Mouse (Mus musculus) lung, embryonic 16.5 days (tissue): ENCODE measurements around the gene 1500011B03Rik. TPM values are rescaled to one million over a fixed set of nuclear protein-coding genes. Genes with fewer than 3 reads are reported as not detected.

Experiments used
- ATAC-seq: fragments of 200-750 bp; cut with Nextera tagmentation; 2 replicates; pipeline ENCODE4 v1.8.0; 2017; ENCODE audit warnings: low read depth, mild to moderate bottlenecking, moderate library complexity
- H3K27ac ChIP-seq: fragments of 300-500 bp; sonication (generic); 2 replicates; pipeline ENCODE4 v1.5.1; 2014; ENCODE audit warnings: mild to moderate bottlenecking, control low read depth, low read length
- H3K27me3 ChIP-seq: fragments of 300-500 bp; sonication (generic); 2 replicates; pipeline ENCODE4 v1.6.1; 2014; ENCODE audit warnings: low read depth, low read length, mixed read lengths; ENCODE audit not compliant: control insufficient read depth, insufficient read depth
- H3K36me3 ChIP-seq: fragments of 300-500 bp; sonication (generic); 2 replicates; pipeline ENCODE4 v1.6.1; 2014; ENCODE audit warnings: low read length; ENCODE audit not compliant: control insufficient read depth, insufficient read depth
- H3K4me1 ChIP-seq: fragments of 300-500 bp; sonication (generic); replicated peaks from 2 replicates; pipeline ENCODE4 v1.6.1; 2014; ENCODE audit warnings: low read length, mixed read lengths; ENCODE audit not compliant: control insufficient read depth, insufficient read depth
- H3K4me2 ChIP-seq: fragments of 300-500 bp; sonication (generic); 2 replicates; pipeline ENCODE4 v1.6.1; 2014; ENCODE audit warnings: low read depth, low read length, control low read depth
- H3K4me3 ChIP-seq: fragments of 300-500 bp; sonication (generic); 2 replicates; pipeline ENCODE4 v1.5.1; 2014; ENCODE audit warnings: mild to moderate bottlenecking, low read length, control low read depth
- H3K9ac ChIP-seq: fragments of 300-500 bp; sonication (generic); 2 replicates; pipeline ENCODE4 v1.6.1; 2014; ENCODE audit warnings: low read length, control low read depth
- H3K9me3 ChIP-seq: fragments of 300-500 bp; sonication (generic); 2 replicates; pipeline ENCODE4 v1.6.1; 2016; ENCODE audit warnings: low read length; ENCODE audit not compliant: control insufficient read depth
- WGBS: fragments of 180-500 bp; shearing (Covaris S2); extraction: QIAGEN DNeasy Blood & Tissue Kit; methylation state at CpG from one replicate; pipeline ENCODE4 v1.1.7; 2014; 5-methylcytosine and 5-hydroxymethylcytosine counted together
- polyA plus RNA-seq: library from polyadenylated mRNA; unstranded; fragments of >200 nt; fragmentation: Nextera tagmentation; extraction: Ambion mirVana; gene quantifications from 2 replicates; pipeline ENCODE4 v1.2.1, GENCODE M21; 2015

The 1500011B03Rik gene
- polyA plus RNA-seq, 1 experiment from 2014 or later = 70.6 TPM

DNA sequence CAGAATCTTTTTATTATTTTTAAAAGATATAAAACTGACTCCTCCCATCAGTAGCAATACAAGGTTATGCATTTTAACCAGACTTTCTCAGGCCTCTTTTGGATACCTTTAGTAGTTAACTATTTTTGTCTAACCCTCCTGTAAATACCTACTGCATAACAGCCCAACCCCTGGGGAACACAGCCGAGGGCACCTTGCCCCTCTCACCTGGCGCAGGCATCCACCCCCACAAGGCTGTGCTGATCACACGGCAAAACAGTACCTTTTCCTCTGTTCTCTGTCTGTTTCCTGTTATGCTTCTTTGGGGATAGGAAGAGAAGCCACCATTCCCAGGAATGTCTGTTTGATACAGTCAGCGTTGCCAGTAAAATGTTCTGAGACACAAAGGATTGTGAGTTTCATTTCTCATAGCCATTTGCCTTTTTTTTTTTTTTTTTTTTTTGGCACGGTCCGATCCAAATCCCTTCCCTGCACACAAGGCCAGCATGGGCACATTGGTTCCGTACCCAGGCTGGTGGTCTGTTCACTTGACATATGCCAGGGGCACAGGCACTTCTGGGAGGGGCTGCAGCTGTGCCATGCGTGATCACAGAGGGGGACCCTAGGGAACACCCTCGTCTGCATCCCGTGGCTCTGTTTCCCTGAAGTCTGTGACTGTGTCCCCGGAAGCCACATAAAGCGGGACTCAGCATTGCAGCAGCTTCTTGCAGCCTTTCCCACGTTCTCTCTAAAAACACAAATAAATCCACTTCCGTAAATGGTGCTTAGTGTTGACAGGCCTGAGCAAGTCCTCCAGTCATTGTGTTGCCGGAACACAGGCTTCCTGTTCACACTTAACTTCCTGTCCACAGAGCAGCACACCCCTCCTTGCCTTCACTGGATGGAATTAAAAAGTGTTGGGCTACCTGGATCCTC is 17.6 kb downstream of the 1500011B03Rik start:
- Histone ChIP-seq H3K36me3 (peaks cover 38% of the 10 kb centered on the region), H3K9ac (peak overlapping the region; percentile 9; the same call in 1 of the 2 replicates), H3K9me3 (no peaks in the 10 kb centered on the region), H3K4me2 (peak overlapping the region; percentile 30), H3K4me3 (no peak overlapping the region), H3K4me1 (peaks cover 5% of the 10 kb centered on the region; the same call in 1 of the 2 replicates), H3K27ac (peak overlapping the region; percentile 87), H3K27me3 (no peaks in the 10 kb centered on the region)
- peak; percentile 59 for ATAC-seq
- WGBS = 65% methylated on average over 15 of the region's 15 CpGs

DNA sequence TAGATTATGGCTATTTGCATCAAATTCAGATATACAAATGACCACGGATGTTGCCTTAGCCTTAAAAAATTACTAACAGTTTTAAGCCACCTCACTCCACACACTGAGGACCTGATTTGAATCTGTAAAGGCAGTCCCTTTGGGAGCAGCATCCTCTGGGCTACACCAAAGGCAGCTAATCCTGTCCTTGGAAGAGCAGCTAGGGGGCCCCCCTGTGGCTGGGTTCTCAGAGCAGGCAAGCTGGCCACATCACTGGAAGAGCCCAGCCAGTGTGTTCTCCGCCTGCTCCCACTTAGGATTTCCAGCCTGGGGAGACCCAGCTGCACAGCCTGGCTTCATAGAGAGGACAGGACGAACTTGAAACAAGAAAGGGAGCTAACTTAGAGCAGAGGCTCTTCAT is 18.3 kb downstream of the 1500011B03Rik start:
- Histone ChIP-seq H3K9ac (no peak overlapping the region), H3K27me3 (no peaks in the 10 kb centered on the region), H3K4me2 (no peak overlapping the region), H3K4me3 (no peak overlapping the region), H3K27ac (peak overlapping the region; percentile 9; the same call in 1 of the 2 replicates), H3K36me3 (peaks cover 41% of the 10 kb centered on the region), H3K4me1 (peaks cover 5% of the 10 kb centered on the region; the same call in 1 of the 2 replicates), H3K9me3 (no peaks in the 10 kb centered on the region)
- WGBS = 48% methylated on average over 3 of the region's 3 CpGs
- no peak for ATAC-seq

DNA sequence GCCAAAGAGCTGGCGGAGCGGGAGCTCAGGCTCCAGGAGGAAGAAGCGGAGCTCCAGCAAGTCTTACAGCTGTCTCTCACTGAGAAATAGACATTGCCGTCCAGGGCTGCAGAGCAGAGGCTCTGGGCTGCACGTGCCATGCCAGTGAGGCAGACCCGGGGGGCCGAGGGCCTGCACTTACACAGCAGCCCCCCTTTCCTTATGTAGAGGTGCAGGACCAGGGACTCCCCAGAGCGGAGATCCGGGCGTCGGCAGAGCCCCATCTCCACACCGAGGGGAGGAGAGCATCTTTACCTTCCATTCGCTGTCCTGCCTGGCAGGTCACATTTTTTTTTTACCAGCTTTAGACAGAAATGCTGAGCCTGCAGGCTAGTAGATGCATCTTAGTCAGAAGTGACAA is 18.9 kb downstream of the 1500011B03Rik start:
- H3K4me3 ChIP-seq = no peak overlapping the region
- no peak overlapping the region for H3K4me2 ChIP-seq
- peaks cover 5% of the 10 kb centered on the region; the same call in 1 of the 2 replicates for H3K4me1 ChIP-seq
- 86% methylated on average over 13 of the region's 13 CpGs for WGBS
- no peaks in the 10 kb centered on the region for H3K27me3 ChIP-seq
- H3K9ac ChIP-seq = no peak overlapping the region
- no peak for ATAC-seq
- no peaks in the 10 kb centered on the region for H3K9me3 ChIP-seq
- H3K36me3 ChIP-seq = peaks cover 47% of the 10 kb centered on the region
- H3K27ac ChIP-seq = no peak overlapping the region

DNA sequence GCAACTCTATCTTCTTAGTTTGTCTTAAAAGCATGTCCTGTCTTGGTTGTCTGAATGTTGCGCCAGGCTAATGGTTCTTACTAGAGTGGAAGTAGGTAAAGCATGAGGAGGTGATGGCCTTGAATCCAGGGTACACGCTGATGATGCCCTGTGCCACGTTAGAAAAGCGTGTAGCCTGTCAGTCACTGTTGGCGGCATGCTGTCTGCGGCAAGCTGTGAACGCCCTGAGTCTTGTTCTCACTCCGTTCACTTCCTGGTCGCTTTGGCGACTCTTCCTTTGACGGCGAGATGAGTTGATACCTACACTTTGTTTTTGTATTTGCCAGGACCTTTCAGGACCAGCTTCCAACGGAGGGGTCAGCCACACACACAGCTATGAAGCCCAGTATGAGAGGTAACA is 20.0 kb downstream of the 1500011B03Rik start:
- no peak overlapping the region for H3K4me3 ChIP-seq
- no peaks in the 10 kb centered on the region for H3K27me3 ChIP-seq
- peaks cover 5% of the 10 kb centered on the region; the same call in 1 of the 2 replicates for H3K4me1 ChIP-seq
- ATAC-seq = no peak
- no peaks in the 10 kb centered on the region for H3K9me3 ChIP-seq
- 76% methylated on average over 13 of the region's 13 CpGs for whole genome bisulfite sequencing
- H3K4me2 ChIP-seq = no peak overlapping the region
- peaks cover 46% of the 10 kb centered on the region for H3K36me3 ChIP-seq
- H3K27ac ChIP-seq = no peak overlapping the region
- no peak overlapping the region for H3K9ac ChIP-seq

DNA sequence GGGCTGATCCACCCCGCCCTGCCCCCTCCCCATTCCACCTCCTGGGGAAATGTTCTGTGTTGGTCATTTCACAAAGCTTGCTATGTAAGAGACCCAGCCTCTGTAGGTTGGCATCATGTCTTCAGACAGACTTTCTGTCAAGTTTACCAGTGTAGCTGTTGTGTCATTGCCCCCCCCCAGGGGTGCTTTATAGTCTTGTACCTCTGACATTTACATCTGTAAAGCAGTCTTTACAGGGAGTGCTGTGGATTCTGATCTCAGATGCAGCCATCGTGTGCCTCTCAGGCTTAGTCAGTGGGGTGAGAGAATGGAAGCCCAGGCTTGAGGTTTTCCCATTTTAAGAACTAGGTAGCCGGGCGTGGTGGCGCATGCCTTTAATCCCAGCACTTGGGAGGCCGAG is 21.4 kb downstream of the 1500011B03Rik start:
- H3K36me3 ChIP-seq = peaks cover 53% of the 10 kb centered on the region
- WGBS = 94% methylated on average over 6 of the region's 6 CpGs
- H3K27me3 ChIP-seq = no peaks in the 10 kb centered on the region
- H3K4me1 ChIP-seq = peaks cover 5% of the 10 kb centered on the region; the same call in 1 of the 2 replicates
- H3K4me2 ChIP-seq = no peak overlapping the region
- no peak overlapping the region for H3K27ac ChIP-seq
- no peak overlapping the region for H3K9ac ChIP-seq
- H3K4me3 ChIP-seq = no peak overlapping the region
- ATAC-seq = no peak
- no peaks in the 10 kb centered on the region for H3K9me3 ChIP-seq

DNA sequence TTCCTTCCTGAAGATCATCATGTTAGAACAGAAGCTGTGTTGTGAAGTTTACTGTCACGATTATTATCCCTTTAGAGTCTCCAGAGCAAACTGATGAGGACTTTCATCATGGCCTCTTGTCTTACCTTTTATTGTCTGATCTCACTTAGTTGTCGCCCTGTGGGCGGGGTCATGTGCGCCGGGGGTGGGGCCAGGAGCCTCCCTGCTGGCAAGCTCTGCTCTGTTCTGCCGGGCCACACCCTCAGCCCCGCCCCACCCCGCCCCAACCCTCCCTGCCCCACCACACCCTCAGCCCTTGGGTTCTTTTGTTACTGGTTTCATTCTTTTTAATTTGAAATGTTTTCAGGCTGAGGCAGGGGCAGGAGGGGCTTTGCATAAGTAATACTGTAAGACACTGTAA is 22.2 kb downstream of the 1500011B03Rik start:
- no peak overlapping the region for H3K9ac ChIP-seq
- no peak for ATAC-seq
- 31% methylated on average over 8 of the region's 8 CpGs for WGBS
- H3K27ac ChIP-seq = no peak overlapping the region
- H3K27me3 ChIP-seq = no peaks in the 10 kb centered on the region
- H3K9me3 ChIP-seq = no peaks in the 10 kb centered on the region
- peaks cover 51% of the 10 kb centered on the region for H3K36me3 ChIP-seq
- no peak overlapping the region for H3K4me3 ChIP-seq
- no peak overlapping the region for H3K4me2 ChIP-seq
- H3K4me1 ChIP-seq = peaks cover 9% of the 10 kb centered on the region; the same call in 1 of the 2 replicates

DNA sequence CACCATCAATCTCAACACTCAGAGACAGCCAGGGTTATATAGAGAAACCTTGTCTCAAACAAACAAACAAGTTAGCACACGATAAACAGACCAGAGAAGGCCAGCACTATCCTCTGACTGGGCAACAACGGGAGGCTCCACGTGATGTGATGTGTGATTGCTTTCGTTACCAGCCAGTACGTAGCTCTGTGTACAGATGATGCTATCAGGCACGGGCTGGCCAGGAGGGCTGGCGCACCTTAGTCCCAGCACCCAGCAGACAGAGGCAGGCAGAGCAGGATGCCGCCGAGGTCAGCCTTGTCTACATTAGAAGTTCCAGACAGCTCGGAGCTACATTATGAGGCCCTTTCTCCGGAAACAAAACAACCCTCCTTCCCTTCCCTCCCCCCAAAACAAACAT is 23.4 kb downstream of the 1500011B03Rik start:
- Histone ChIP-seq H3K9me3 (no peaks in the 10 kb centered on the region), H3K36me3 (peaks cover 44% of the 10 kb centered on the region), H3K9ac (no peak overlapping the region), H3K27me3 (no peaks in the 10 kb centered on the region), H3K4me2 (no peak overlapping the region), H3K27ac (no peak overlapping the region), H3K4me1 (peaks cover 14% of the 10 kb centered on the region), H3K4me3 (no peak overlapping the region)
- 60% methylated on average over 11 of the region's 11 CpGs for WGBS
- no peak for ATAC-seq

DNA sequence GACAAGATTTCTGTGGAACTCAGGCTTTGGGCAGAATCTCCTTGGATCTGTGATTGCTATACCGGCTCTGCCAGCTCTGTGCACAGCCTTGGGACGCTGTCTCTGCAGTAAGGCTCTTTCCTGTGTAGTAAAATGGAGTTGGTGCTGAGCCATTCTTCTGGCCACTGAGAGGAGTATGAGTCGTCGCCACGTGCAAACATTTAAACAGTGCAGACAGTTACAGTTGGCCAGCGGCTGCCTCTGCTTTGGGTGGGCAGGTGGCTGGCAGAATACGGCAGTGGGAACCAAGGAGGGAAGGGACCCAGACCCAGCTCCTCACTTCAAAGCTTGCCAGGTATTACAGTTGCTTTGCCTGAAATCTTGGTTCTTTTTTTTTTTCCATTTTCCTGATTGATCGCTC is 26.0 kb downstream of the 1500011B03Rik start:
- Histone ChIP-seq H3K4me3 (no peak overlapping the region), H3K9me3 (no peaks in the 10 kb centered on the region), H3K27ac (no peak overlapping the region), H3K9ac (no peak overlapping the region), H3K4me2 (no peak overlapping the region), H3K36me3 (peaks cover 34% of the 10 kb centered on the region), H3K27me3 (no peaks in the 10 kb centered on the region), H3K4me1 (peaks cover 28% of the 10 kb centered on the region)
- ATAC-seq = no peak
- WGBS = 75% methylated on average over 8 of the region's 8 CpGs

DNA sequence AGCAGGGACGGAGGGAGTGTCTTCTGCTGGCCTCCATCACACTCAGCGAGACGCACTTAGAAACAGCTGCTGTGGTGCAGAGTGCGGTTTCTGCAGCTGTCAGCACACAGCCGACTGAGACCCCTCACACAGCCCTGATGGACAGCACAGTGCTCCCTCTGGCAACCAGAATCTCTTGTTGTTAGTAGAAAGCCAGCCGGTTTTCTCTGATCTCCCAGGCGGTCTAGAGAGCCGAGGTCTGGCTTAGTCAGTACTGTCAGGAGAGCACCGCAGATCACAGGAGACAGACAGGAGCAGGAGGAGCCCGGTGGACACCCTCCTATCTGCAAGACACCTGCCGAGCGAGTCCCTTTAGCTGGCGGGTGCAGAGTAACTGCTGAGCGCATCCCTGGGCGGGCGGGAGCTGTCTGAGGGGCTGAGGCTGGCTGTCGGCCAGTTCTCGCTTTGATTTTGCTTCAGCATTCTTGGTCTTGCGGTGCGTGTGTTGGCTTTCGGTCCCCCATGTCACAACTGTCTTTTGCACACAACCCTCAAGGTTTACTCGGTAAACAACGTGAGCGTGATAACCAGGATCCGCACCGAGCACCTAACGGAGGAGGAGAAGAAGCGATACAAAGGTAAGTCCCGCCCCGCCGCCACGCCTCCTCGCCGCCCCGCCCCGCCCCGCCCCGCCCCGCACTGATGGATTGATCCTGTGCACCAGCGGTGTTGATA is 26.8 kb downstream of the 1500011B03Rik start:
- peak; percentile 86 for ATAC-seq
- Histone ChIP-seq H3K27me3 (no peaks in the 10 kb centered on the region), H3K9me3 (no peaks in the 10 kb centered on the region), H3K4me2 (peak overlapping the region; percentile 56), H3K36me3 (peaks cover 36% of the 10 kb centered on the region), H3K4me1 (peaks cover 28% of the 10 kb centered on the region), H3K9ac (no peak overlapping the region), H3K27ac (peak overlapping the region; percentile 71), H3K4me3 (peak overlapping the region; percentile 32)
- WGBS = 14% methylated on average over 40 of the region's 40 CpGs
